Mouse (Mus musculus) CH12.LX (cell line): ENCODE measurements around the gene Hfm1. TPM values are rescaled to one million over a fixed set of nuclear protein-coding genes. Genes with fewer than 3 reads are reported as not detected.

Experiments
- DNase-seq: peaks from one replicate; pipeline ENCODE4 v3.0.0-alpha.2; 2013; ENCODE audit errors: extremely low read depth
- H3K27ac ChIP-seq: 2 replicates; pipeline ENCODE4 v1.5.1; 2012; ENCODE audit warnings: low read depth, mild to moderate bottlenecking, control low read depth, moderate library complexity; ENCODE audit not compliant: insufficient read depth
- H3K27me3 ChIP-seq: replicated peaks from 2 replicates; pipeline ENCODE3; 2012; ENCODE audit warnings: inconsistent platforms
- H3K36me3 ChIP-seq, 2 experiments: replicated peaks in 1 of 2; 2 replicates each; pipeline versions ENCODE3 to v1.6.1; 2012; ENCODE audit warnings: inconsistent platforms in 1 of 2, low read length in 1 of 2, mild to moderate bottlenecking in 1 of 2, mixed read lengths in 1 of 2, moderate library complexity in 1 of 2; ENCODE audit not compliant: control insufficient read depth in 1 of 2, insufficient read depth in 1 of 2
- H3K4me1 ChIP-seq, 2 experiments: 2 replicates each; pipeline ENCODE4 v1.6.1; 2012; ENCODE audit warnings: inconsistent platforms in 1 of 2, moderate library complexity in 1 of 2; ENCODE audit not compliant: insufficient read depth in 2 of 2, control insufficient read depth in 1 of 2
- H3K4me2 ChIP-seq: 2 replicates; pipeline ENCODE4 v1.6.1; 2012; ENCODE audit warnings: low read depth, mild to moderate bottlenecking, control low read depth; ENCODE audit not compliant: poor library complexity, insufficient read depth, severe bottlenecking
- H3K4me3 ChIP-seq, 3 experiments: fragments of 150-350 bp in 1 of 3; sonication (generic) in 1 of 3; replicated peaks in 1 of 3; 2 replicates each; pipeline versions ENCODE3 to v1.5.1; 2011 to 2012; ENCODE audit warnings: low read depth in 2 of 3, low read length in 2 of 3, mild to moderate bottlenecking in 2 of 3, moderate library complexity in 2 of 3, control low read depth in 1 of 3, improper control_type of control experiment in 1 of 3, inconsistent platforms in 1 of 3, mixed read lengths in 1 of 3; ENCODE audit not compliant: poor library complexity in 1 of 3
- H3K79me2 ChIP-seq: replicated peaks from 2 replicates; pipeline ENCODE4 v1.6.1; 2012; ENCODE audit warnings: mild to moderate bottlenecking, moderate library complexity; ENCODE audit not compliant: control insufficient read depth, poor library complexity, insufficient read depth, severe bottlenecking; ENCODE audit errors: extremely low read depth
- H3K9ac ChIP-seq: 2 replicates; pipeline ENCODE4 v1.6.1; 2012; ENCODE audit warnings: low read depth, mild to moderate bottlenecking, control low read depth, moderate library complexity; ENCODE audit not compliant: insufficient read depth
- H3K9me3 ChIP-seq: replicated peaks from 2 replicates; pipeline ENCODE3; 2012; ENCODE audit warnings: low read length, inconsistent platforms, mixed read lengths
- ELF1 ChIP-seq: IDR thresholded peaks from 2 replicates; pipeline ENCODE4 v1.6.1; 2014; ENCODE audit warnings: low read depth, mild to moderate bottlenecking, inconsistent platforms, low read length, improper control_type of control experiment
- ETS1 ChIP-seq: conservative IDR thresholded peaks from 2 replicates; pipeline ENCODE4 v1.6.1; 2012; ENCODE audit warnings: low read depth, mild to moderate bottlenecking, inconsistent platforms, low read length, improper control_type of control experiment, moderate library complexity
- GABPA ChIP-seq: IDR thresholded peaks from 2 replicates; pipeline ENCODE4 v1.6.1; 2012; ENCODE audit warnings: low read depth, low read length, improper control_type of control experiment, inconsistent platforms; ENCODE audit not compliant: insufficient replicate concordance
- HCFC1 ChIP-seq: IDR thresholded peaks from 2 replicates; pipeline ENCODE4 v1.6.1; 2012; ENCODE audit warnings: low read depth, mild to moderate bottlenecking, inconsistent platforms, low read length, improper control_type of control experiment
- JUN ChIP-seq: IDR thresholded peaks from 2 replicates; pipeline ENCODE4 v1.6.1; 2011; ENCODE audit warnings: low read depth, mild to moderate bottlenecking, low read length, improper control_type of control experiment, moderate library complexity; ENCODE audit not compliant: insufficient read depth
- JUND ChIP-seq: conservative IDR thresholded peaks from 2 replicates; pipeline ENCODE4 v1.6.1; 2011; ENCODE audit warnings: low read depth, low read length, improper control_type of control experiment
- MXI1 ChIP-seq: IDR thresholded peaks from 2 replicates; pipeline ENCODE4 v1.6.1; 2011; ENCODE audit warnings: mild to moderate bottlenecking, low read depth, low read length, improper control_type of control experiment
- NELFE ChIP-seq: IDR thresholded peaks from 2 replicates; pipeline ENCODE4 v1.6.1; 2011; ENCODE audit warnings: low read depth, low read length, improper control_type of control experiment
- PAX5 ChIP-seq: IDR thresholded peaks from 2 replicates; pipeline ENCODE4 v1.6.1; 2012; ENCODE audit warnings: low read length, inconsistent platforms, mixed read lengths
- POLR2A ChIP-seq: IDR thresholded peaks from 2 replicates; pipeline ENCODE4 v1.6.1; 2011; ENCODE audit warnings: low read depth, mild to moderate bottlenecking, improper control_type of control experiment, low read length
- POLR2AphosphoS2 ChIP-seq: IDR thresholded peaks from 2 replicates; pipeline ENCODE4 v1.6.1; 2011; ENCODE audit warnings: low read depth, low read length, improper control_type of control experiment
- RAD21 ChIP-seq: IDR thresholded peaks from 2 replicates; pipeline ENCODE4 v1.6.1; 2011; ENCODE audit warnings: low read depth, mild to moderate bottlenecking, low read length, improper control_type of control experiment, moderate library complexity
- SMC3 ChIP-seq: IDR thresholded peaks from 2 replicates; pipeline ENCODE4 v1.6.1; 2011; ENCODE audit warnings: low read depth, low read length, improper control_type of control experiment
- TBP ChIP-seq: conservative IDR thresholded peaks from 2 replicates; pipeline ENCODE4 v1.6.1; 2011; ENCODE audit warnings: low read depth, low read length, improper control_type of control experiment
- TCF12 ChIP-seq: IDR thresholded peaks from 2 replicates; pipeline ENCODE4 v1.6.1; 2014; ENCODE audit warnings: low read depth, mild to moderate bottlenecking, inconsistent platforms, low read length, improper control_type of control experiment
- USF2 ChIP-seq: conservative IDR thresholded peaks from 2 replicates; pipeline ENCODE4 v1.6.1; 2011; ENCODE audit warnings: low read depth, low read length, improper control_type of control experiment
- ZKSCAN1 ChIP-seq: IDR thresholded peaks from 2 replicates; pipeline ENCODE4 v1.6.1; 2012; ENCODE audit warnings: low read depth, inconsistent platforms, low read length, improper control_type of control experiment, borderline replicate concordance
- ZMIZ1 ChIP-seq: IDR thresholded peaks from 2 replicates; pipeline ENCODE4 v1.6.1; 2012; ENCODE audit warnings: low read depth, mild to moderate bottlenecking, inconsistent platforms, low read length, improper control_type of control experiment
- ZNF384 ChIP-seq: IDR thresholded peaks from 2 replicates; pipeline ENCODE4 v1.6.1; 2012; ENCODE audit warnings: low read depth, low read length, improper control_type of control experiment, inconsistent platforms
- dilution Hi-C: fragments of 300-500 bp; cut with MboI; formaldehyde crosslinking; loops from 2 replicates; pipeline ENCODE4 v1.14.3; 2020; ENCODE audit warnings: low sequenced_read_pairs; ENCODE audit not compliant: extremely low pct_unique_long_range_greater_than_20kb, extremely low pct_ligation_motif_present
- in situ Hi-C: fragments of 300-500 bp; cut with MboI; formaldehyde crosslinking; loops from 3 replicates; pipeline ENCODE4 v1.14.3; 2019; ENCODE audit warnings: low sequenced_read_pairs, low pct_ligation_motif_present, low pct_unique_long_range_greater_than_20kb, mixed read lengths
- polyA plus RNA-seq: library from polyadenylated mRNA; unstranded; fragments of >175 nt; gene quantifications from 2 replicates; pipeline ENCODE4 v1.2.1, GENCODE M21; 2012; ENCODE audit warnings: low read depth; ENCODE audit not compliant: insufficient read length
- total RNA-seq, 2 experiments: library from RNA; depleted of rRNA; stranded (reverse); fragments of 300-350 nt in 1 of 2; fragments of >200 nt in 1 of 2; gene quantifications; 2 replicates each; pipeline ENCODE4 v1.2.3; 2012 to 2014

Hfm1 gene
- total and polyA plus RNA-seq, 3 experiments: not detected

DNA sequence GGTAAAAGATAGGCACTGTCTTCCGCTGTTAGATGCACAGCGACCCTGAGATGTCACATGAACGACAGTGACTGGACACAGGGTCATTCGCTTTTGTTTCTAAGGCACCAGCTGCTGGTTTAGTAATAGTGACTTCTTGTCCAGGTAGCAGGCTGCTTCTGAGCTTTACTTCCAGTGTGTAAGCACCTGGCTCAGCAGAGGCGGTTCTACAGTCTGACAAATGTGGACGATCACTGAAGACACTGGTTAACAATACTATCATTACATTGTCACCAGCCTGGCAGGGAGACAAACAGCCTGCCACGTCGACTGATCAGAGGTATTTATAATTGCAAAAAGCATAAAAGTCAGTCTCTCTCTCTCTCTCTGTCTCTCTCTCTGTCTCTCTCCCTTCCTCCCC is 100.1 kb downstream of the Hfm1 start:
- Histone ChIP-seq H3K9ac (no peak overlapping the region), H3K27me3 (peaks cover 2% of the 10 kb centered on the region), H3K4me1 (peaks cover 0 to 3% of the 10 kb centered on the region in 2 experiments; a peak in 1 of 4 replicates), H3K36me3 (no peaks in the 10 kb centered on the region), H3K9me3 (no peaks in the 10 kb centered on the region), H3K4me2 (peak overlapping the region; percentile 67; the same call in 1 of the 2 replicates), H3K27ac (no peak overlapping the region), H3K4me3 (peak overlapping the region in 1 of 3 experiments; percentile 42)
- dilution Hi-C loops: no loop called here
- no peak for DNase-seq
- in situ Hi-C loops: no loop called here
- TF ChIP-seq NELFE: no peak
- no peak for TF ChIP-seq POLR2A
- TF ChIP-seq RAD21: no peak
- no peak for TF ChIP-seq ZKSCAN1
- TF ChIP-seq SMC3: no peak
- TF ChIP-seq HCFC1: no peak
- no peak for TF ChIP-seq ELF1
- TF ChIP-seq, all 38 proteins: peak for 0
- H3K79me2 ChIP-seq: no peaks in the 10 kb centered on the region

DNA sequence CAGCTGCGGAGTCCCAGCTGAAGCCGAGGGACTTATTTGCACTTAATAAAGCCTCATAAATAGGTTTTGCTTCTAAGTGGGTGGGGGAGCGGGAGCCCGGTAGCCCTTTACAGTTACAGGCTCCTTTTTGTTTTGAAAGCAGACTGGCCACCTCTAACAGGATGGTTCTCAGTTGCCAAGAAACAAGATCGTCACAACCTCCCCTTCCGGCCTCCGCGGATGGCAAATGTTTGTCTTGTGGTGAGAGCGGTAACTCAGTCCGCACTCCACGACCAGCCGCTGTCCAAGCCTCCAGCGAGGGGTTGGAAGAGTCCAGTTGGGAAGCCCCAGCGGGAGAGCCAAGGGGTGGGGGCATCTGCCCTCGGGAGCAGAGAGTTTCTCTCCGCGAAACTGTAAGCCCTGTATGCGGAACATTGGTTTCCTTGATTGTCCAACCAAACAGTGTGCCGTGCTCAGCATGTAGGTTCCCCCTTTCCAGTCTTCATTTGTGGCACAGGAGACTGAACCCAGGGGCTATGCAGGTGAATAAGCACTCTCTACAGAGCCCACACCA is 100.7 kb downstream of the Hfm1 start:
- TF ChIP-seq USF2 (no peak), ZNF384 (no peak), ETS1 (no peak), ZMIZ1 (no peak), PAX5 (no peak), ZKSCAN1 (no peak), POLR2AphosphoS2 (no peak), MXI1 (no peak)
- in situ Hi-C loops: no loop called here
- peak overlapping the region in 2 of 3 experiments; percentile 37 to 46 for H3K4me3 ChIP-seq
- H3K27ac ChIP-seq: no peak overlapping the region
- peak overlapping the region; percentile 67 for H3K4me2 ChIP-seq
- H3K27me3 ChIP-seq: peaks cover 2% of the 10 kb centered on the region
- dilution Hi-C loops: no loop called here
- peak overlapping the region; percentile 45 for H3K9ac ChIP-seq
- H3K79me2 ChIP-seq: no peaks in the 10 kb centered on the region
- no peak for DNase-seq
- H3K9me3 ChIP-seq: no peaks in the 10 kb centered on the region
- peaks cover 0 to 3% of the 10 kb centered on the region in 2 experiments; a peak in 1 of 4 replicates for H3K4me1 ChIP-seq
- H3K36me3 ChIP-seq: no peaks in the 10 kb centered on the region

DNA sequence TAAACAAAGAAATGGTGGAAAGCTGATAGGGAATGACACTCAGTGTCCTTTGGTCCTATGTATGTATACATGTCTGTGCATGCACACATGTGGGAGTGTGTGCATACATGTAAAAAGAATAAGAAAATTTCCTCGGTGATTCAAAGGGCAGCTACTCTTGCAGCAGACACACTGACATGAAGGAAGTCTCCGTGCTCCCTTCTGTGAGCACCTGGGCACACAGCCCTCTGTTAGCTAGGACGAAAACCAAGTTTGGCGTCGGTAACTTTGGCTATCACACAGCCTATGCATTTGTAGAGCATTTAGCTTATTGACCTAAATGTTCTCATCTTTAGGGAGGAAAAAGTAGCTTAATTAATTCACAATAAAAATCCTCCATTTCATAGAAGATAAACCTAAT is 101.4 kb downstream of the Hfm1 start:
- Histone ChIP-seq H3K9me3 (no peaks in the 10 kb centered on the region), H3K79me2 (no peaks in the 10 kb centered on the region), H3K36me3 (no peaks in the 10 kb centered on the region), H3K27me3 (peaks cover 2% of the 10 kb centered on the region), H3K9ac (no peak overlapping the region), H3K4me3 (no peak overlapping the region), H3K4me2 (no peak overlapping the region), H3K27ac (no peak overlapping the region), H3K4me1 (peaks cover 0 to 3% of the 10 kb centered on the region in 2 experiments; a peak in 1 of 4 replicates)
- in situ Hi-C loops (loop anchor here (25.0 kb wide), 1 partner anchor 488 kb away; no protein-coding TSS in a partner anchor), dilution Hi-C loops (no loop called here)
- TF ChIP-seq GABPA: no peak
- no peak for TF ChIP-seq JUND
- TF ChIP-seq ELF1: no peak
- no peak for TF ChIP-seq HCFC1
- no peak for TF ChIP-seq TCF12
- no peak for TF ChIP-seq JUN
- no peak for TF ChIP-seq TBP
- DNase-seq: no peak
